Mouse (Mus musculus) bone marrow macrophage, adult 2 months (primary cell): ENCODE measurements around the gene Olfr818.
"Not testable (repeated sequence)": the region's sequence is repeated elsewhere in the genome, so short reads cannot be mapped to it uniquely, and the experiment has no call there.

Experiments
- CTCF ChIP-seq: IDR thresholded peaks from 2 replicates; pipeline ENCODE4 v1.5.1; 2012; ENCODE audit warnings: low read depth, mild to moderate bottlenecking, low read length, moderate library complexity
- POLR2A ChIP-seq: IDR thresholded peaks from 2 replicates; pipeline ENCODE4 v1.6.1; 2012; ENCODE audit warnings: mild to moderate bottlenecking, low read depth, low read length, borderline replicate concordance

GRCm38 (mm10) chr10:129984962-129985361 lies 36.1 kb upstream of the Olfr818 start, which contains the start of gene Gm10310:
- TF ChIP-seq CTCF, POLR2A: not testable (repeated sequence)
